Mouse (Mus musculus) kidney, adult 2 months (tissue): ENCODE data around the gene Prdm16.

Source experiments
- CTCF ChIP-seq: fragments of 200-500 bp; conservative IDR thresholded peaks from 2 replicates; pipeline ENCODE4 v1.5.1; 2011; ENCODE audit warnings: low read depth, mild to moderate bottlenecking, control low read depth, low read length, moderate library complexity, mixed read lengths; ENCODE audit not compliant: insufficient read depth, insufficient read length
- POLR2A ChIP-seq: fragments of 200-500 bp; IDR thresholded peaks from one replicate; pipeline ENCODE4 v1.6.1; 2011; ENCODE audit warnings: low read depth, low read length, control low read depth

DNA sequence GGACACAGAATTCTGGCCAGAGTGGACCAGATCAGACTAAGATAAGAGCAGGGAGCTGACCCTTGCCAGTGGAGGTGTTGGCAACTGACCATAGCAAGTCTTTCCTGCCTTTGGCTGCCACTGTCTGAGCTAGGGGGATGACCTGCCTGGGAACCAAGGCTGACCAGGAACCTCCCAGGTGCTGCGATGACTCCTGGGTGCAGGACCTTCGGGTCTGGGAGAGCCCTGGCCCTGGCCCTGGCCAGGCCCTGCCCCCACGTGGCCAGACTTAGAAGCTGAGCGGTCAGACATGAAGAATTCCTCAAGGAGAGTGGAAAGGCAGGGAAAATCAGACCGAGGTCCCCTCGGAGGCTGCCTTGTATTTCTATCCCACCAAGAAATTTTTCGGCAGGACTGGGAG is 2.5 kb upstream of the Prdm16 start:
- TF ChIP-seq CTCF (peak; percentile 38; the same call in 1 of the 2 replicates), POLR2A (no peak)
